Mouse (Mus musculus): ENCODE data around the gene Xab2.

Xab2 gene

DNA sequence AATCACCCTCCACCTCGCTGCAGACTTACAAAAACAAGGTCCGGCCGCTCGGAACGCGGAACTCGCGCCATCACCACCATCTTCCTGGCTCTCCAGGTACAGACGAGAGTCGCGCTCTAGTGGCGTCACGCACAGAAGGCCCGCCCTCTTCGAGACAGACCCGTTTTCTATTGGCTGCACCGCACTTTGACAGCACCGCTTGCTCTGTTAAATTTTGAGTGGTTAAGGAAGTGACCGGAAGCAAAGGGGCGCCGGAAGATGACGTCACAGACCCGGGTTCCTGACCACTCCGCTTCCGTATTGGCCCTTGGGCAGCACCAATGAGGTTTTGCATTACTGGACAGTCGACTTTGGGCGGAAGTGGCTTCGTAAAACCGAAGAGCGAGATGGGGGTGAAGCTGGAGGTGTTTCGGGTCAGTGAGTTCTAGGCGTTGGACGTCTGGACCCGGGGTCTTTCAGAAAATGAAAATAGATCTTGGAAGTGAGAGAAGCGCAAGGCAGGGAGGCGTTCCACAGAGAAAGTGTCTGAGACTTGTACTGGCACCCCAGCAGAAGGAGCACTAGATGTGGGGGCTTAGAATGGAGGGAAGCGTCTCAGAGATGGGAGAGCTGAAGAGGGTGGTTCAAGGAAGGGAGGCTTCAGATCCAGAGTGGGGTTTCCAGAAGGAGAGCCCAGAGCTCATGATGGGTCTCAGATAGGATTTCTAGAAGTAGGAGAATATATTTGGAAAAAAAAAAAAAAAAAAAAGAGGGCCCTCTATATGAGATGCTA, at the start of gene Xab2, which contains the start of gene Pet100:
TSS of gene Xab2 (minus strand) at position 118 of the 772 bp plus-strand sequence.
TSS of gene Pet100 (plus strand) at position 350 of the 772 bp plus-strand sequence.
- peak; percentile 94 to 98 for DNase-seq (ENCODE audit: low spot score in 2 of 2)

DNA sequence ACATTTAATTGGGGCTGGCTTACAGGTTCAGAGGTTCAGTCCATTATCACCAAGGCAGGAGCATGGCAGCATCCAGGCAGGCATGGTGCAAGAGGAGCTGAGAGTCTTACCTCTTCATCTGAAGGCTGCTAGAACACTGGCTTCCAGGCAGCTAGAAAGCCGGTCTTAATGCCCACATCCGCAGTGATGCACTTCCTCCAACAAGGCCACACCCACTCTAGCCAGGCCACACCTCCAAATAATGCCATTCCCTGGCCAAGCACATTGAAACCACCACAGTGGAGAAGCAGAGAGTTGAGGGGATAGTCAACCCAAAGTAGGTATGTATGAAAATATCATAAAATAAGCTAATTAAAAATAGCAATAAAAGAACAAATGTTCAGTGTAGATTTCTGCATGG, 49.3 kb upstream of the Xab2 start:
- peak in 1 of 2 experiments; percentile 11 for DNase-seq (ENCODE audit: low spot score in 2 of 2)

- DNase-seq (ENCODE audit: low spot score in 2 of 2), result no peak
These were observed 44.4 kb upstream of the Xab2 start, which contains the start of gene Mcemp1 for GRCm38 (mm10) chr8:3665507-3665906. Mcemp1 (plus strand) TSS chr8:3665754.

- no peak for DNase-seq (ENCODE audit: low spot score in 2 of 2)
These were observed 43.3 kb upstream of the Xab2 start for GRCm38 (mm10) chr8:3664405-3664804.

GRCm38 (mm10) chr8:3660889-3661288, 39.8 kb upstream of the Xab2 start:
- no peak for DNase-seq (ENCODE audit: low spot score in 2 of 2)

DNA sequence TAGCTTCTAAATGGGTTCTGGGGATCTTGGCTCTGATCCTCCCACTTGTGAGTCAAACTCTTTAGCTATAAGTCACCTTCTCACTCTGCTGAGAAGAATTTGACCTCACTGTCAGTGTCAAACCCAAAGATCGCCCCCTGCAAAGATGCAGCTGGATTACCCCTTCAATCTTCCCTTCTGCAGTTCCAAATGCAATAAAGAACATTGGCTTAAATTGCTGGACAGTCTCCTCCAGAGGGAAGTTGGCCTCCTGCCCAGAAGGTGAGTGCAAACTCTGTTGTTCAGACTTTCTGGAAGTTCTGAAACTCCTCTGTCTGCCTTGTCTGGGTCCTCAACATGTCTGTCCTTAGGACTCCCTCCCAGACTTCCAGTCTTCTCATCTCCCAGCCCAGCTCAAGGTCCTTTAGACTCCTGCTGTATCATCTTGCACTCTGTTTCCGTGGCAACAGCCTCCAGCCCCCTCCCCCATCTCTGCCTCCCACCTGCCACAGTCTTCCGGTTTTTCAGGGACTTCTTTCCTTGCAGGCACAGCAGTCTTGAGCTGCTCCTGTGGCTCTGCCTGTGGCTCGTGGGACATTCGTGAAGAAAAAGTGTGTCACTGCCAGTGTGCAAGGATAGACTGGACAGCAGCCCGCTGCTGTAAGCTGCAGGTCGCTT, 35.7 kb upstream of the Xab2 start:
- no peak for DNase-seq (ENCODE audit: low spot score in 2 of 2)

- DNase-seq (ENCODE audit: low spot score in 2 of 2), result no peak
These were observed 34.4 kb upstream of the Xab2 start, which contains the start of gene Retn for GRCm38 (mm10) chr8:3655526-3655925. Retn (plus strand) TSS chr8:3655770.

GRCm38 (mm10) chr8:3654726-3655508, 33.8 kb upstream of the Xab2 start:
- no peak for DNase-seq (ENCODE audit: low spot score in 2 of 2)

- no peak for DNase-seq (ENCODE audit: low spot score in 2 of 2)
These were observed 31.7 kb upstream of the Xab2 start for GRCm38 (mm10) chr8:3652845-3653244.

DNA sequence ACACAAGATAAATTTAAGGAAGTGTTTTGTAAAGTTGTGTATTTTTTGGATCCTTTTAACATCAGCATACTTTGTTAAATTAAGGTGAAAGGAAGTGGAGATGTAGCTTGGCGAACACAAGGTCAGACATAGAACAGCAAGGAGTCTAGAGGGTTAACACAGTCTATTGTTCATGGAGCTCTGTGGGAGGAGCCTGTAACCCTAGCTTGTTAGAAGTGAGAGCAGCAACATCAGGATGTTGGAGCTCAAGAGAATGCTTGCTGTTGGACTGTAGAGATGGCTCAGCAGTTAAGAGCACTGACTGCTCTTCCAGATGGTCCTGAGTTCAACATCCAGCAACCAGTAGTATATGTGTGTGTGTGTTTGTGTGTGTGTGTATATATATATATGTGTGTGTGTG, 27.9 kb upstream of the Xab2 start:
- no peak for DNase-seq (ENCODE audit: low spot score in 2 of 2)

- no peak for DNase-seq (ENCODE audit: low spot score in 2 of 2)
These were observed 27.2 kb upstream of the Xab2 start for GRCm38 (mm10) chr8:3648268-3648667.

DNA sequence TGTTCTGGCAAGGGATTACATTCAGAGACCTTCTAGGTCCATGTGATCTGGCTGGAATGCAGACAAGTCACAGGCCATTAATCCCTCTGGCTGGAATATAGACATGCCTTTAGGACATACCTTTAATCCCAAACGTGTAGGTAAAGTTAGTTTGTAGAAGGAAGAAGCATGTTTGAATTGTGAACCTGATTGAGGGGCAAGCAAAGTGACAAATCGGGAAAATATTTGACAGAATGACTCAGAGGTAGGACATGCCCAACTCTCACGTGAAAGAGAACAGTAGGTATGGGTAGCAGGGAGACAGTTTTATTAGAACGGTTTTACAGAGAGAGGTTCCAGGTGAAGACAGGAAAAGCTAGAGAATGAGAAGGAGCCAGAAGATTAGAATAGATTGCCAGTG, 26.4 kb upstream of the Xab2 start:
- DNase-seq (ENCODE audit: low spot score in 2 of 2), result no peak

DNA sequence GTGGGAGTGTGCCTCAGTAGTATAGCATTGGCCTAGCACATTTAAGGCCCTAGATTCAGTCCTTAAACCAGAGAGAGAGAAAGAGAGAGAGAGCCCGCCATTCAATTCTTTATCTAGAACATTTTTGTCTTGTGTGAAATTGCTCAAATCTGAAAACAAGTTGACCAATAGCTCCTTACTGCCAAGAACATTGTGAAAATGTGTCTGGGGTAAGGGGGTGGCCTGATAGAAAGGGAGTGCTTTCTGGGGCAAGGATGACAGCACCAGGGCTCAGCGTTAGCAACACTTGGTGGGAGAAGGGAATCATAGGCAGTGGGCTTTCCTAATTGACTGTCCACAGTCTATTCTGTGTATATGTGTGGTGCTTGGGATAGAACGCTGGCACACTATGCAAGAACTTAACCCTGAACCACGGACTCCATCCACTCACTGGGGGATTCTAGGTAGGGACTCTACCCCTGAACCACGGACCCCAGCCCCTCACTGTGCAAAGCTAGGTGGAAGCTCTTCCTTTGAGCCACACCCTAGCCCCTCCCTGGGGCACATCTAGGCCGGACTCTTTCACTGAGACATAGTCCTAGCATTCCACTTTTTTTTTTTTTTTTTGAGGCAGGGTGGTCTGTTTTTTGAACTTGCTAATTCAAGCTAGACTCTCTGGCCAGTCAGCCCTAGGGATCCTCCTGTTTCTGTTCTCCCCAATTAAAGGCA, 25.9 kb upstream of the Xab2 start:
- no peak for DNase-seq (ENCODE audit: low spot score in 2 of 2)

DNA sequence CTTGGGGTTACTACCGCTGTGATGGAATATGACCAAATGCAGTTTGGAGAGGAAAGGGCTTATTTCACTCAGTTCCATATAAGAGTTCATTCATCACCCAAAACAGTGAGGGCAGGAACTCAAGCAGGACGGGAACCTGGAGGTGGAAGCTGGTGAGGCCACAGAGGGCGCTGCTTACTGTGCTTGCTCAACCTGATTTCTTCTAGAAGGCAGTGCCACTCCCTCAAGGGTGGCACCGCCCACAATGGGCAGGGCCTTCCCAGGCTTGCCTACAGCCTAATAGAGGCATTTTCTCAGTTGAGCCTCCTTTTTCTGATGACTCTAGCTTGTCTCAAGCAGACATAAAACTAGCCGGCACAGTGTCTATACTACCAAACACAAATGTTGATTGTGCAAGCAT, 24.7 kb upstream of the Xab2 start:
- peak; percentile 25 to 37 for DNase-seq (ENCODE audit: low spot score in 2 of 2)

DNA sequence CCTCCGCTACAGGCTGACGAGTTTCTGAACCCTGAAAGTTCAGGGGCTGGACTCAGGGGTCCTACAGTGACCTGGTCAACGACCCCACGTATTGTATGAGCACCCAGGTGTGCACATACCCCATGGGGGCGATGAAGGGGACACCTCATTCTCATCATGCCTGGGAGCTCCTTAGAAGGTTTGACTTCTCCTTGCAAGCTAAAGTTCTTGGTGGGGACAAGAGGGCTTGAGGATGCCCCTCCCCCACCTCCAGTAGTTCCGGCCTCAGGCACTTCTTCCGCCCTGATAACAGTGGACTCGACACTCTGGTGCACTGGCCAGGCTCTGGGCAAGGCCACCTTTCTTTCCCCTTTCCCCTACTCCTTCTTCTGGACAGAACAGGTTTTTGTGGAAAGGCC, 10.4 kb upstream of the Xab2 start:
- peak in 1 of 2 experiments; percentile 25 for DNase-seq (ENCODE audit: low spot score in 2 of 2)

GRCm38 (mm10) chr8:3630647-3631477, 9.7 kb upstream of the Xab2 start, which contains the start of gene Stxbp2:
Stxbp2 (plus strand) TSS chr8:3630955.
- peak; percentile 74 to 77 for DNase-seq (ENCODE audit: low spot score in 2 of 2)

GRCm38 (mm10) chr8:3628014-3628413, 6.9 kb upstream of the Xab2 start:
- no peak for DNase-seq (ENCODE audit: low spot score in 2 of 2)

- DNase-seq (ENCODE audit: low spot score in 2 of 2), result no peak
These were observed 5.9 kb upstream of the Xab2 start for GRCm38 (mm10) chr8:3626971-3627370.

DNA sequence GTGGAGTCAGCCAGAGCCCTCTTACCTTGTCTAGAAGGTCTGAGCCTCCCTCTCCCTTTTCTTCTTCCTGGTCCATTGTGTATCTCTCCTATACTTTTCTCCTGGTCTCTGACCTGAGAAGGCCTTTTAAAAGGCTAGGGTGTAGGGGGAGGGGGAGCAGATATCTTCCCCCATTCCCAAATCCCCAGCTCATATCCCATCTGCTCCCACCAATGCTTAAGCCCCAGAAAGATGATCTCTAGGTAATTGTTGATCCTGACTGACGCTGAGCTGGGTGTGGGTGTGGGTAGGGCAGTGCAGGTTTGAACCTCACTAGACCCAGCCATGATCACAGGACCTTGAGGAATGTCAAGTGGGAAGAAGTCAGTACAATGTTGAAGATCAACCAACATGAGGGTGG, 4.3 kb upstream of the Xab2 start, which contains the start of gene Pcp2:
TSS of gene Pcp2 (minus strand) at position 101 of the 400 bp plus-strand sequence.
- DNase-seq (ENCODE audit: low spot score in 2 of 2), result no peak

DNA sequence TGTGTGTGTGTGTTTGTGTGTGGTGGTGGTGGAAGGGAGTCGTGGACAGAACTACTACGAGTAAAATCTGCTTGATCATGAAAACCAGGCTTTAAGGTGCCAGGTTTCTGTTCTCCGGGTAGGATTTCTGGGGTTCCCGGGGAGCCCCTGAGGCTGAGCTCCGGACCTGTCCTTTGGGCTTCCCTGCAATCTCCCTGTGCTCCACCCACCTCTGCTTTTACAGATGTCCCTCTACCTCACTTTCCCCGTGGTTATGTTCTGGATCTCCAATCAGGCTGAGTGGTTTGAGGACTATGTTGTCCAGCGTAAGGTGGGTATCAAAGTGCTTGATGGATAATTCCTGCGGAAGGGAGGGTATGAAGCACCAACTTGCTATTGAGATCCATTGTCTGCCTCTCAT, 1.0 kb upstream of the Xab2 start:
- DNase-seq (ENCODE audit: low spot score in 2 of 2), result no peak

- DNase-seq (ENCODE audit: low spot score in 2 of 2), result peak; percentile 38 to 51
These were observed 11.3 kb downstream of the Xab2 start for GRCm38 (mm10) chr8:3609816-3610150.
